Mouse (Mus musculus): ENCODE measurements at regions not wholly inside any gene's neighbourhood (a gene's known extent, or its start where the extent isn't known, plus 50 kb on each side); places are given as distances from the start of the nearest gene placed in this dataset.

GRCm38 (mm10) chr13:37482589-37482988, 137.6 kb downstream of the Ly86 start:
- TF ChIP-seq CTCF (IDR thresholded peaks at IDR 0.05; ENCODE audit: low read depth) (peak; percentile 77), EP300 (optimal IDR thresholded peaks at IDR 0.05) (no peak)

All from stomach, postnatal 0 days (tissue).